Mouse (Mus musculus) retina, embryonic 14.5 days (tissue): ENCODE results near the gene Prkcsh.

Experiments used
- DNase-seq: peaks from one replicate; pipeline ENCODE4 v3.0.0-alpha.2; 2015; ENCODE audit warnings: low spot score

Gene Prkcsh

GRCm38 (mm10) chr9:22002194-22003162 is at the start of gene Prkcsh, which contains the start of gene Ccdc151:
Gene Prkcsh, plus strand, starts transcription at chr9:22002806.
Gene Ccdc151, minus strand, starts transcription at chr9:22002634.
- DNase-seq, result peak; percentile 99

- DNase-seq, result no peak
Measured at GRCm38 (mm10) chr9:21953600-21953999, 49.0 kb upstream of the Prkcsh start.

- no peak for DNase-seq
Measured at GRCm38 (mm10) chr9:21954635-21955034, 48.0 kb upstream of the Prkcsh start.

- DNase-seq, result no peak
Measured at GRCm38 (mm10) chr9:21955225-21955569, 47.4 kb upstream of the Prkcsh start.

GRCm38 (mm10) chr9:21955570-21956281 is 46.9 kb upstream of the Prkcsh start, which contains the start of gene Swsap1:
Gene Swsap1, plus strand, starts transcription at chr9:21955755.
- peak; percentile 99 for DNase-seq

- DNase-seq, result no peak
Measured at GRCm38 (mm10) chr9:21958372-21958771, 44.2 kb upstream of the Prkcsh start.

- no peak for DNase-seq
Measured at GRCm38 (mm10) chr9:21959244-21959643, 43.4 kb upstream of the Prkcsh start.

GRCm38 (mm10) chr9:21960135-21960534 is 42.5 kb upstream of the Prkcsh start:
- DNase-seq, result no peak

GRCm38 (mm10) chr9:21960558-21961208 is 41.9 kb upstream of the Prkcsh start:
- DNase-seq, result no peak

GRCm38 (mm10) chr9:21961366-21961980 is 41.1 kb upstream of the Prkcsh start:
- DNase-seq, result no peak

- DNase-seq, result no peak
Measured at GRCm38 (mm10) chr9:21962010-21962409, 40.6 kb upstream of the Prkcsh start.

GRCm38 (mm10) chr9:21962416-21963059 is 40.1 kb upstream of the Prkcsh start:
- peak; percentile 69 for DNase-seq

- DNase-seq, result peak; percentile 51
Measured at GRCm38 (mm10) chr9:21963417-21963816, 39.2 kb upstream of the Prkcsh start, which contains the start of gene Epor. Gene Epor, minus strand, starts transcription at chr9:21963506.

- DNase-seq, result no peak
Measured at GRCm38 (mm10) chr9:21968883-21969282, 33.7 kb upstream of the Prkcsh start.

- DNase-seq, result no peak
Measured at GRCm38 (mm10) chr9:21969304-21969703, 33.3 kb upstream of the Prkcsh start.

GRCm38 (mm10) chr9:21976626-21977175 is 25.9 kb upstream of the Prkcsh start:
- no peak for DNase-seq

- no peak for DNase-seq
Measured at GRCm38 (mm10) chr9:21977331-21977730, 25.3 kb upstream of the Prkcsh start.

- peak; percentile 54 for DNase-seq
Measured at GRCm38 (mm10) chr9:21977972-21978371, 24.6 kb upstream of the Prkcsh start.

- DNase-seq, result no peak
Measured at GRCm38 (mm10) chr9:21978398-21979128, 24.0 kb upstream of the Prkcsh start.

- DNase-seq, result peak; percentile 53
Measured at GRCm38 (mm10) chr9:21983911-21984310, 18.7 kb upstream of the Prkcsh start.
